Mouse (Mus musculus) kidney, adult 2 months (tissue): ENCODE results near the gene Sec13.

Source experiments
- CTCF ChIP-seq: fragments of 200-500 bp; conservative IDR thresholded peaks from 2 replicates; pipeline ENCODE4 v1.5.1; 2011; ENCODE audit warnings: low read depth, mild to moderate bottlenecking, control low read depth, low read length, moderate library complexity, mixed read lengths; ENCODE audit not compliant: insufficient read depth, insufficient read length
- POLR2A ChIP-seq: fragments of 200-500 bp; IDR thresholded peaks from one replicate; pipeline ENCODE4 v1.6.1; 2011; ENCODE audit warnings: low read depth, low read length, control low read depth

DNA sequence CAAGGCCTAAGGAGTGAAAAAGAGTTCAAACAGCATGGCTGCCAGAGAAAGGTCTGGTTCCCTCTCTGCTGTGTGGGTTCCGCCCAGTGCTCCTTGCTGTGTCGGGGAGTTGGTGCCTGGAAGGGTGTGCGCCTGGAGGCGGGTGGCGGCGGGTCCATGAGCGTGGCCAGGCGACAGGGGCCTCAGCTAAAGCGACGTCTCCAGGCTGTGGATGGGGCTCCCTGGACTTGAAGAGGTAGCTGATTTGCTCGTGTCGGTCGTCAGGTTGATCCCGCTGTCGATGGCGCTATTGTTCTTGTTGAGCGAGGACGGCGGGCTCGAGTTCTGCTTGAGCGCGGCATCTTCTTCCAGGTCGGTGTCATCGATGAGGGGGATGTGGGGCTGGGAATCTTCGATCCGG is 7.8 kb upstream of the Sec13 start:
- TF ChIP-seq CTCF (no peak), POLR2A (no peak)
